Mouse (Mus musculus) heart, adult 9 months (tissue): ENCODE data around the gene Scgb1b19.
"Not testable (repeated sequence)": the region's sequence is repeated elsewhere in the genome, so short reads cannot be mapped to it uniquely, and the experiment has no call there.

ENCODE experiments used
- DNase-seq, 2 experiments: peaks; one replicate each; pipeline ENCODE4 v3.0.0; 2022; ENCODE audit warnings: low spot score in 2 of 2

The Scgb1b19 gene

DNA sequence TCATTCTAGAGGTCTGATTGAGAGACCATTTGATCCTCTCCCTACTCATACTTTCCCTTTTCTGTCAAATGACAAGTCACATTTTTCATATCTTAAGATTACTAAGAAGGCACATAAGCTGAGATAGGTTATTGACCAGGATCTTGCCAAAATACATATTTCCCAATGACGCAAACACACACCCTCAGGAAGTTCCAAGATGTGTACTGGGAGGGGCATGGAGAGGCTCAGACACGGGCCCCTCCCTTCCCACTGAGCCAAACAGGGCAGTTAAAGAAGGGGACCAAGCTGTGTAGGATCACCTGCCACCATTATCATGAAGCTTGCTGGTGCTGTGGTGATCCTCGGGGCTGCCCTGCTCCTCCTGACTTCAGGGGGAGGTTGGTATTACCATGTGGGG, at the start of gene Scgb1b19:
Gene Scgb1b19, plus strand, starts transcription at position 301 of the 400 bp plus-strand sequence.
- not testable (repeated sequence) for DNase-seq

DNA sequence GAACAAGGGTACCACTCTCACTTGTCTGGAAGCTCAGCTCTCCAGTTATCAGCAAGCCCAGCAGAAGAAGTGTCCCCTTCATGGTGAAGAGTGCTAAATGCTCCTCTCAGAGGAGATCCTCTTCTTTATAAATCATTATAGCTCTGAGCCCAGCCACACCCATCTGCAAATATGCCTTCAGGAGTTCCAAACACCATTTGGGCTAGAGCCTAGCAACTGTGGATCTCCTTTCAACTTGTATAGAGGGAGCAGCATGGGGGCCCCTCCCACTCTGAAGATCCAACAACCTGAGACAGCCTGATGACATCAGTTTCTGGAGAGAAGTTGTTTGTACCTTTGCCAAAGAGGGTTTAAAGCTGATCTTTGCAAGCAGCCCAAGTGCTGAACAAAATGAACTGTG, 6.9 kb upstream of the Scgb1b19 start, which contains the start of gene Scgb2b19:
Gene Scgb2b19, minus strand, starts transcription at position 101 of the 400 bp plus-strand sequence.
- not testable (repeated sequence) for DNase-seq
